Mouse (Mus musculus) megakaryocyte, embryonic 14.5 days (primary cell): ENCODE results near the gene Fgg. TPM values are rescaled to one million over a fixed set of nuclear protein-coding genes. Genes with fewer than 3 reads are reported as not detected.

Experiments used
- H3K27me3 ChIP-seq: replicated peaks from 2 replicates; pipeline ENCODE3; 2012; ENCODE audit warnings: inconsistent platforms
- H3K36me3 ChIP-seq: replicated peaks from 2 replicates; pipeline ENCODE3; 2012; ENCODE audit warnings: low read length, inconsistent platforms, mixed read lengths
- H3K4me1 ChIP-seq: 2 replicates; pipeline ENCODE4 v1.6.1; 2012; ENCODE audit warnings: inconsistent platforms
- H3K4me3 ChIP-seq: replicated peaks from 2 replicates; pipeline ENCODE3; 2012; ENCODE audit warnings: moderate library complexity, mild to moderate bottlenecking, inconsistent platforms
- H3K9me3 ChIP-seq: 2 replicates; pipeline ENCODE4 v1.6.1; 2012; ENCODE audit warnings: inconsistent platforms
- FLI1 ChIP-seq: IDR thresholded peaks from 2 replicates; pipeline ENCODE4 v1.6.1; 2012; ENCODE audit warnings: low read length, inconsistent platforms, mixed read lengths
- GATA1 ChIP-seq: IDR thresholded peaks from 3 replicates; pipeline ENCODE4 v1.6.1; 2012; ENCODE audit warnings: mixed read lengths, low read length, inconsistent platforms, borderline replicate concordance
- polyA plus RNA-seq: library from polyadenylated mRNA; stranded (reverse); fragments of >175 nt; gene quantifications from 2 replicates; pipeline ENCODE4 v1.2.3, GENCODE M21; 2012; ENCODE audit warnings: low replicate concordance; ENCODE audit not compliant: insufficient read depth

Gene Fgg
- polyA plus RNA-seq, 1 experiment, result not detected

- TF ChIP-seq GATA1 (no peak), FLI1 (no peak)
- H3K27me3 ChIP-seq, result peaks cover 4% of the 10 kb centered on the region
- peaks cover 13% of the 10 kb centered on the region for H3K4me1 ChIP-seq
- H3K36me3 ChIP-seq, result no peaks in the 10 kb centered on the region
- no peaks in the 10 kb centered on the region for H3K9me3 ChIP-seq
- no peak within 1 kb of the TSS for H3K4me3 ChIP-seq
Observed at GRCm38 (mm10) chr3:83049680-83050079, 42.2 kb downstream of the Fgg start, which contains the start of gene Fgb. TSS of gene Fgb (minus strand) at chr3:83049863.

- Histone ChIP-seq H3K4me3 (no peak overlapping the region), H3K36me3 (no peaks in the 10 kb centered on the region), H3K9me3 (no peaks in the 10 kb centered on the region), H3K27me3 (peaks cover 4% of the 10 kb centered on the region), H3K4me1 (peaks cover 13% of the 10 kb centered on the region)
- TF ChIP-seq FLI1, result no peak
- no peak for TF ChIP-seq GATA1
Observed at GRCm38 (mm10) chr3:83050661-83051060, 43.1 kb downstream of the Fgg start.

- peaks cover 6% of the 10 kb centered on the region for H3K36me3 ChIP-seq
- H3K4me3 ChIP-seq, result no peak overlapping the region
- peaks cover 27% of the 10 kb centered on the region for H3K4me1 ChIP-seq
- H3K9me3 ChIP-seq, result no peaks in the 10 kb centered on the region
- no peak for TF ChIP-seq GATA1
- TF ChIP-seq FLI1, result no peak
- H3K27me3 ChIP-seq, result no peaks in the 10 kb centered on the region
Observed at GRCm38 (mm10) chr3:83052102-83052501, 44.6 kb downstream of the Fgg start.

- Histone ChIP-seq H3K9me3 (no peaks in the 10 kb centered on the region), H3K4me3 (no peak overlapping the region), H3K4me1 (peaks cover 28% of the 10 kb centered on the region), H3K36me3 (peaks cover 13% of the 10 kb centered on the region), H3K27me3 (no peaks in the 10 kb centered on the region)
- TF ChIP-seq FLI1, result no peak
- no peak for TF ChIP-seq GATA1
Observed at GRCm38 (mm10) chr3:83053126-83053525, 45.6 kb downstream of the Fgg start.

- no peaks in the 10 kb centered on the region for H3K27me3 ChIP-seq
- peaks cover 19% of the 10 kb centered on the region for H3K36me3 ChIP-seq
- no peak for TF ChIP-seq FLI1
- TF ChIP-seq GATA1, result no peak
- H3K9me3 ChIP-seq, result no peaks in the 10 kb centered on the region
- peaks cover 28% of the 10 kb centered on the region for H3K4me1 ChIP-seq
- H3K4me3 ChIP-seq, result peak overlapping the region; percentile 67
Observed at GRCm38 (mm10) chr3:83053758-83054157, 46.2 kb downstream of the Fgg start.

GRCm38 (mm10) chr3:83054759-83055158 lies 47.2 kb downstream of the Fgg start:
- Histone ChIP-seq H3K27me3 (no peaks in the 10 kb centered on the region), H3K36me3 (peaks cover 29% of the 10 kb centered on the region)
- TF ChIP-seq GATA1, result no peak
- TF ChIP-seq FLI1, result no peak

GRCm38 (mm10) chr3:83055281-83056038 lies 47.9 kb downstream of the Fgg start, which contains the start of gene Plrg1:
TSS of gene Plrg1 (plus strand) at chr3:83055522.
- no peaks in the 10 kb centered on the region for H3K27me3 ChIP-seq
- no peaks in the 10 kb centered on the region for H3K9me3 ChIP-seq
- H3K36me3 ChIP-seq, result peaks cover 36% of the 10 kb centered on the region
- H3K4me3 ChIP-seq, result peak within 1 kb of the TSS; percentile 100
- H3K4me1 ChIP-seq, result peaks cover 28% of the 10 kb centered on the region
- TF ChIP-seq GATA1, result no peak

More at GRCm38 (mm10) chr3:83054759-83055158, 47.2 kb downstream of the Fgg start:
- Histone ChIP-seq H3K4me3 (peak overlapping the region; percentile 100), H3K9me3 (no peaks in the 10 kb centered on the region), H3K4me1 (peaks cover 28% of the 10 kb centered on the region)

- no peaks in the 10 kb centered on the region for H3K9me3 ChIP-seq
- no peak overlapping the region for H3K4me3 ChIP-seq
- peaks cover 28% of the 10 kb centered on the region for H3K4me1 ChIP-seq
- peaks cover 52% of the 10 kb centered on the region for H3K36me3 ChIP-seq
- TF ChIP-seq FLI1 (no peak), GATA1 (no peak)
- no peaks in the 10 kb centered on the region for H3K27me3 ChIP-seq
Observed at GRCm38 (mm10) chr3:83057046-83057445, 49.5 kb downstream of the Fgg start.

Other genes starting within 250 kb of the Fgg start
- not detected in 2 replicates for gene Rbm46, start 131.2 kb upstream of the Fgg start, polyA plus RNA-seq
- gene Lrat, start 103.8 kb upstream of the Fgg start, polyA plus RNA-seq, result not detected in 2 replicates
- gene Fga, start 18.4 kb downstream of the Fgg start, polyA plus RNA-seq, result not detected in 2 replicates
- not detected in 2 replicates for gene Fgb, start 42.1 kb downstream of the Fgg start, polyA plus RNA-seq
- 1.1 and 2.5 TPM in 2 replicates for gene Plrg1, start 47.8 kb downstream of the Fgg start, polyA plus RNA-seq
- not detected in 2 replicates for gene Dchs2, start 120.2 kb downstream of the Fgg start, polyA plus RNA-seq